In the genomic region with DNA sequence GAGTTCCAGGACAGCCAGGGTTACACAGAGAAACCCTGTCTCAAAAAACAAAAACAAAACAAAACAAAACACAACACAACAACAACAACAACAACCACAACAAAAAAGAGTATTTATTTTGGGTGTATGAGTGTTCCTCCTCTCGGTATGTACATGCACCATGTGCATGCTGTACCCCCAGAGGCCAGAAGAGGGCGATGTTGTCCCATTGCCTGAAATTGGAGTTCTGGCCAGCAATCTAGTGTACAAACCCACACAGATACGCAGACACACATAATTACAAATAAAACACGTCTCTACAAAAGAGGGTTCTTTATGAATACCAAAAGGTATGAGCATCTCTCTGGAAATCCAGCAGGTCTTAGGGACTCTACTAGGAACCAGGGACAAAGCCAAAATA, we compare ENCODE assay signal across 9 mouse cellular contexts.
DNase-seq lines count a peak whose midpoint lies in the region; ATAC-seq lines count a peak whose summit lies in the region.
"Had no signal": no experiment of that assay in that cellular context is flagged by ENCODE, and none has a peak within 500 bp of the region (broad histone marks: within the 10 kb centered on the region; RNA-seq: fewer than 3 reads in every experiment).

No protein-coding gene starts in this region.

- H3K27me3 ChIP-seq in forebrain, embryonic 11.5 days (ENCODE audit: control insufficient read depth, insufficient read depth, low read length) = no peaks in the 10 kb centered on the region
- H3K27me3 ChIP-seq in forebrain, embryonic 15.5 days = no peaks in the 10 kb centered on the region
- H3K27me3 ChIP-seq in liver, embryonic 12.5 days (replicated peaks) = no peaks in the 10 kb centered on the region
- H3K27me3 ChIP-seq: liver, embryonic 13.5 days had no signal

- DNase-seq in forebrain, embryonic 11.5 days (ENCODE audit: low spot score) = peak; percentile 63
- DNase-seq in liver (peak; percentile 22), NIH3T3 (ENCODE audit: low read depth) (peak; percentile 21)
- peak; percentile 68 for DNase-seq in layer of hippocampus, postnatal 14 days (ENCODE audit: low spot score in 2 of 2)
- DNase-seq in ovary, postnatal 14 days (ENCODE audit: low spot score) = no peak
- no peak for DNase-seq in urinary bladder, postnatal 10 days (ENCODE audit: low spot score)
- DNase-seq: liver, embryonic 13.5 days had no signal

- no peak overlapping the region for H3K9ac ChIP-seq in forebrain, embryonic 11.5 days (ENCODE audit: low read length)
- no peak overlapping the region for H3K9ac ChIP-seq in forebrain, embryonic 15.5 days (replicated peaks)
- H3K9ac ChIP-seq in liver, embryonic 12.5 days = no peak overlapping the region
- H3K9ac ChIP-seq: liver, embryonic 13.5 days had no signal

- no peaks in the 10 kb centered on the region for H3K36me3 ChIP-seq in forebrain, embryonic 11.5 days (ENCODE audit: control insufficient read depth, insufficient read depth, low read length)
- no peaks in the 10 kb centered on the region for H3K36me3 ChIP-seq in forebrain, embryonic 15.5 days
- no peaks in the 10 kb centered on the region for H3K36me3 ChIP-seq in liver, embryonic 12.5 days
- H3K36me3 ChIP-seq: liver, embryonic 13.5 days had no signal

- H3K27ac ChIP-seq in forebrain, embryonic 11.5 days (ENCODE audit: low read depth, low read length) = no peak overlapping the region
- H3K27ac ChIP-seq in forebrain, embryonic 15.5 days (replicated peaks) = no peak overlapping the region
- H3K27ac ChIP-seq in liver, embryonic 12.5 days = no peak overlapping the region
- H3K27ac ChIP-seq: liver, embryonic 13.5 days had no signal

- WGBS in forebrain, embryonic 11.5 days = 77% methylated on average over 4 of the region's 4 CpGs
- 74% methylated on average over 4 of the region's 4 CpGs for WGBS in forebrain, embryonic 15.5 days
- WGBS in liver, embryonic 12.5 days (ENCODE audit: insufficient replicate concordance) = 58% methylated on average over 4 of the region's 4 CpGs

- no peak for ATAC-seq in forebrain, embryonic 11.5 days (replicated peaks; ENCODE audit: low FRiP score)
- ATAC-seq in forebrain, embryonic 15.5 days (replicated peaks) = no peak
- ATAC-seq in liver, embryonic 12.5 days = no peak

- no peaks in the 10 kb centered on the region for H3K9me3 ChIP-seq in forebrain, embryonic 11.5 days (ENCODE audit: control insufficient read depth, low read length)
- H3K9me3 ChIP-seq in forebrain, embryonic 15.5 days = no peaks in the 10 kb centered on the region
- no peaks in the 10 kb centered on the region for H3K9me3 ChIP-seq in liver, embryonic 12.5 days (replicated peaks)
- H3K9me3 ChIP-seq: liver, embryonic 13.5 days had no signal

- no peak overlapping the region for H3K4me3 ChIP-seq in forebrain, embryonic 11.5 days (ENCODE audit: low read depth, low read length)
- H3K4me3 ChIP-seq in forebrain, embryonic 15.5 days = no peak overlapping the region
- no peak overlapping the region for H3K4me3 ChIP-seq in liver, embryonic 12.5 days
- H3K4me3 ChIP-seq: liver, embryonic 13.5 days had no signal

- no peak overlapping the region for H3K4me2 ChIP-seq in forebrain, embryonic 11.5 days (ENCODE audit: low read depth, low read length, severe bottlenecking)
- no peak overlapping the region for H3K4me2 ChIP-seq in forebrain, embryonic 15.5 days (replicated peaks)
- H3K4me2 ChIP-seq in liver, embryonic 12.5 days = no peak overlapping the region
- H3K4me2 ChIP-seq: liver, embryonic 13.5 days had no signal

- no peaks in the 10 kb centered on the region for H3K4me1 ChIP-seq in forebrain, embryonic 11.5 days (replicated peaks; ENCODE audit: control insufficient read depth, insufficient read depth, low read length)
- H3K4me1 ChIP-seq in forebrain, embryonic 15.5 days = peaks cover 5% of the 10 kb centered on the region; the same call in 1 of the 2 replicates
- H3K4me1 ChIP-seq in liver, embryonic 12.5 days = no peaks in the 10 kb centered on the region
- H3K4me1 ChIP-seq: liver, embryonic 13.5 days had no signal

Comparison
In these comparisons a context has a peak if more than half of its experiments do, and no peak if none do; other contexts are left out.
1. DNase-seq: peak in forebrain, embryonic 11.5 days (single experiment), liver (single experiment), NIH3T3 (single experiment) and layer of hippocampus, postnatal 14 days (2 of 2); none in ovary, postnatal 14 days (single experiment) and urinary bladder, postnatal 10 days (single experiment).